Mouse (Mus musculus): ENCODE measurements at regions not wholly inside any gene's neighbourhood (a gene's known extent, or its start where the extent isn't known, plus 50 kb on each side); places are given as distances from the start of the nearest gene placed in this dataset.

- WGBS = 84% methylated on average over 6 of the region's 6 CpGs
- no peak overlapping the region for H3K4me2 ChIP-seq
- H3K27me3 ChIP-seq = no peaks in the 10 kb centered on the region
- no peaks in the 10 kb centered on the region for H3K9me3 ChIP-seq
- ATAC-seq (ENCODE audit: low FRiP score) = no peak
- no peak overlapping the region for H3K9ac ChIP-seq
- no peaks in the 10 kb centered on the region for H3K4me1 ChIP-seq (replicated peaks)
- H3K4me3 ChIP-seq = no peak overlapping the region
- H3K36me3 ChIP-seq = no peaks in the 10 kb centered on the region
- H3K27ac ChIP-seq = no peak overlapping the region
Measured at GRCm38 (mm10) chr2:179007766-179008165, 434.5 kb upstream of the Cdh4 start.

DNA sequence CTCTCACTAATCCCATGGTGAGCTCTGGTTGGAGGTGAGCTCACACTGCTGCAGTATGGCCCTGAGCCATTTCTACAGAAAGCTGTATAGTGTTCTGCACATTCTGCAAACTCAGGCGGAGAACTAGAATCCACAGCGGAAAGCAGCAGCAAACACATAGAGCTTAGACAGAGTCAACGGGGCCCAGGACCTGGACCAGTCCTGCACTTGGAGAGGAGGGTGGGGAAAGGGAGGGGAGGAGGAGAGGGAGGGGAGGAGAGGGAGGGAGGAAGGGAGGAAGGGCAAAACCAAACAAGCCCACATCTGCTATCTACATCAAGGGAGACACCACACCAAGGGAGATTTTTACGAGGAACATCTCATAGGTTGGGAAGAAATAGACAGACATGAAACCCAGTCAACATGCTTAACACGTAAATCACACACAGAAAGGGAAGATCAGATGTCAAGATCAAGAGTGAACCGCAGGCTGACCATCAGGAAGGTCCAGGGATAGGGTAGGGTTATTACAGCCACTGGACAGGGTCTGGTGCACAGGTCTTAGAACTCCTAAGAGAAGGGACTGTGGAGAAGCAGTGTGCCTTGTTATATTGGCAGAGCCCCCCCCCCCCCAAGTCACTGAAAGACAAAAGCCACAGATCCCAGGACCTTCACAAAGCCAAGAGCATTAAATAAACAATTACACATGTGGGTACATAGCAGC lies 428.2 kb upstream of the Cdh4 start:
- Histone ChIP-seq H3K36me3 (no peaks in the 10 kb centered on the region), H3K9me3 (no peaks in the 10 kb centered on the region), H3K4me3 (no peak overlapping the region), H3K4me2 (no peak overlapping the region), H3K27me3 (no peaks in the 10 kb centered on the region), H3K27ac (no peak overlapping the region), H3K4me1 (replicated peaks) (no peaks in the 10 kb centered on the region), H3K9ac (no peak overlapping the region)
- WGBS = 87% methylated on average over 6 of the region's 6 CpGs
- no peak for ATAC-seq (ENCODE audit: low FRiP score)

DNA sequence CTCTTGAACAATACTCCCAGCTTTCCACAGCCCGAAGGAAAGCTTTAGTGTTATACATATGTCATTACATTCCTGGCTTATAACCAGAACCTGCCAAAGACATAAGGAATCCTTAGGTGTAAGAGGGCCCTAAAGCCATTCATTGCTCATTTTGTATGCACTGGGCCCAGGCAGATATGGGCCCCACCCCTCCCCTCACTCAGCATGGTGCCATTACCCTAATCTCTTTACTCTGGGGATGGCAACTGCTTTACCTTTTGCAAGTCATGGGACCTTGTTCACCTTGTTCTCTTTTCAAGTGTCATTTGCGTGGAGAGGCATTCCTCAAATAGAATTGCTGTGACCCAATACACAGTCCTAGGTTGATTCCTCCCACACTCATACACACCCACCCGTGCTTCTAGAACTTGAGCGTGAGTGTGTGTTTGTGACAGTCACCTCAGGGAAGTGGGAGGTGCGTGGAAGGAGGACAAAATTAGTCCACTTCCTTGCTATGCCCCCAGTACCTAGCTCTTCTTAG lies 419.5 kb upstream of the Cdh4 start:
- no peaks in the 10 kb centered on the region for H3K9me3 ChIP-seq
- H3K9ac ChIP-seq = no peak overlapping the region
- H3K27ac ChIP-seq = no peak overlapping the region
- H3K4me3 ChIP-seq = no peak overlapping the region
- peaks cover 5% of the 10 kb centered on the region; the same call in 1 of the 2 replicates for H3K4me1 ChIP-seq (replicated peaks)
- no peaks in the 10 kb centered on the region for H3K36me3 ChIP-seq
- 79% methylated on average over 5 of the region's 5 CpGs for WGBS
- H3K27me3 ChIP-seq = 0 out of 2 replicates have a peak, but pooled peaks cover 2% of the 10 kb centered on the region
- H3K4me2 ChIP-seq = no peak overlapping the region
- no peak for ATAC-seq (ENCODE audit: low FRiP score)

DNA sequence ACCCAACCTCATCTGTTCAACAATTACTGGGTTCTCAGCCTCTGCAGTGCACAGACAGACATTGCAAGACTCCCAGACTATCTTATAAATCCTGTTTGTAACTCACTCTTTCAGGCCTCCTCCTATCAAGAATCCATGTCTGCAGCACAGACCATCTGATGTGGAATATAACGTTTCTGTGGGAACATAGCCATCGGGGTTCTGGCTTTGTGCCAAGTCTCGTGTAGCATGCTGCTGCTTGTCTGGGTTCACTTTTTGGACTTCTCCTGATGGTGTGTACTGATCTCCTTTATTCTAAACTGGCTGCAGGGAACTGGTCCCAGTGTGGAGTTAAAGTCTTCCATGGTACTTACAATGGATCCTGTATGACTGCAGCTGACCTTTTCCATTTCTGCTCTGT lies 418.0 kb upstream of the Cdh4 start:
- H3K27ac ChIP-seq = no peak overlapping the region
- H3K36me3 ChIP-seq = no peaks in the 10 kb centered on the region
- no peak for ATAC-seq (ENCODE audit: low FRiP score)
- H3K4me3 ChIP-seq = no peak overlapping the region
- WGBS = 61% methylated on average over 3 of the region's 3 CpGs
- H3K4me1 ChIP-seq (replicated peaks) = peaks cover 5% of the 10 kb centered on the region; the same call in 1 of the 2 replicates
- 0 out of 2 replicates have a peak, but pooled peaks cover 2% of the 10 kb centered on the region for H3K27me3 ChIP-seq
- H3K9ac ChIP-seq = no peak overlapping the region
- no peaks in the 10 kb centered on the region for H3K9me3 ChIP-seq
- H3K4me2 ChIP-seq = no peak overlapping the region

DNA sequence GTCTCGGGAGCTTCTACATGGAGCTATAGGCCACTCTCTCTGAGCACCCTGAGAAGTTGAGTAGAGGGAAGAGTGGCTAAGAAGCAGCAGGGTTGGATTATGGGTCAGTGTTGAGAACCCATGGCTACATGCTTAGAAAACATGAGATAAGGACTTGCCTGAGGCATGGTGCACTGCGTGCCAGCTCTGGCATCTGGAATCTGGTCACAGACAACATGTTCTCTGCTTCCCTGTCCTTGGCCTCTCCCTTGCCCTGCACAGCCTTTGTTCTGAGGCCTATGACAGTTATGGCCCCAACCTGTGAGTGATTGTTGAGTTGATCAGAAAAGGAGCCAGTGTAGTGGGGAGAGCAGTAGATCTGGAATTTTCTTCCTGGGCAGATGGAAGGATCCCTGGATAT lies 409.1 kb upstream of the Cdh4 start:
- H3K27me3 ChIP-seq = no peaks in the 10 kb centered on the region
- 92% methylated on average over 2 of the region's 2 CpGs for WGBS
- H3K9ac ChIP-seq = no peak overlapping the region
- H3K9me3 ChIP-seq = no peaks in the 10 kb centered on the region
- H3K4me2 ChIP-seq = no peak overlapping the region
- no peak for ATAC-seq (ENCODE audit: low FRiP score)
- H3K4me1 ChIP-seq (replicated peaks) = peaks cover 12% of the 10 kb centered on the region; the same call in 1 of the 2 replicates
- no peak overlapping the region for H3K27ac ChIP-seq
- H3K4me3 ChIP-seq = no peak overlapping the region
- H3K36me3 ChIP-seq = no peaks in the 10 kb centered on the region

- Histone ChIP-seq H3K27ac (no peak overlapping the region), H3K9ac (no peak overlapping the region), H3K27me3 (0 out of 2 replicates have a peak, but pooled peaks cover 2% of the 10 kb centered on the region), H3K4me1 (replicated peaks) (peaks cover 12% of the 10 kb centered on the region; the same call in 1 of the 2 replicates), H3K4me3 (no peak overlapping the region), H3K9me3 (no peaks in the 10 kb centered on the region), H3K4me2 (no peak overlapping the region), H3K36me3 (no peaks in the 10 kb centered on the region)
- no peak for ATAC-seq (ENCODE audit: low FRiP score)
- WGBS = 85% methylated on average over 6 of the region's 6 CpGs
Measured at GRCm38 (mm10) chr2:179035446-179035845, 406.8 kb upstream of the Cdh4 start.

- peaks cover 16% of the 10 kb centered on the region for H3K4me1 ChIP-seq (replicated peaks)
- no peak overlapping the region for H3K4me2 ChIP-seq
- H3K27ac ChIP-seq = no peak overlapping the region
- no peak for ATAC-seq (ENCODE audit: low FRiP score)
- 0 out of 2 replicates have a peak, but pooled peaks cover 2% of the 10 kb centered on the region for H3K27me3 ChIP-seq
- H3K36me3 ChIP-seq = no peaks in the 10 kb centered on the region
- WGBS = 74% methylated on average over 2 of the region's 2 CpGs
- H3K9ac ChIP-seq = no peak overlapping the region
- no peaks in the 10 kb centered on the region for H3K9me3 ChIP-seq
- H3K4me3 ChIP-seq = no peak overlapping the region
Measured at GRCm38 (mm10) chr2:179039697-179040096, 402.5 kb upstream of the Cdh4 start.

- no peaks in the 10 kb centered on the region for H3K36me3 ChIP-seq
- H3K4me1 ChIP-seq (replicated peaks) = peaks cover 14% of the 10 kb centered on the region
- no peak overlapping the region for H3K4me2 ChIP-seq
- no peaks in the 10 kb centered on the region for H3K9me3 ChIP-seq
- no peak overlapping the region for H3K27ac ChIP-seq
- no peak overlapping the region for H3K4me3 ChIP-seq
- H3K9ac ChIP-seq = no peak overlapping the region
- 72% methylated on average over 4 of the region's 4 CpGs for WGBS
- 0 out of 2 replicates have a peak, but pooled peaks cover 5% of the 10 kb centered on the region for H3K27me3 ChIP-seq
- no peak for ATAC-seq (ENCODE audit: low FRiP score)
Measured at GRCm38 (mm10) chr2:179043671-179044070, 398.6 kb upstream of the Cdh4 start.

- Histone ChIP-seq H3K9ac (no peak overlapping the region), H3K27ac (no peak overlapping the region), H3K4me1 (replicated peaks) (peaks cover 14% of the 10 kb centered on the region), H3K9me3 (no peaks in the 10 kb centered on the region), H3K27me3 (0 out of 2 replicates have a peak, but pooled peaks cover 2% of the 10 kb centered on the region), H3K4me2 (no peak overlapping the region), H3K36me3 (no peaks in the 10 kb centered on the region), H3K4me3 (no peak overlapping the region)
- ATAC-seq (ENCODE audit: low FRiP score) = peak; percentile 85
- 14% methylated on average over 1 of the region's 1 CpGs for WGBS
Measured at GRCm38 (mm10) chr2:179045361-179045760, 396.9 kb upstream of the Cdh4 start.

DNA sequence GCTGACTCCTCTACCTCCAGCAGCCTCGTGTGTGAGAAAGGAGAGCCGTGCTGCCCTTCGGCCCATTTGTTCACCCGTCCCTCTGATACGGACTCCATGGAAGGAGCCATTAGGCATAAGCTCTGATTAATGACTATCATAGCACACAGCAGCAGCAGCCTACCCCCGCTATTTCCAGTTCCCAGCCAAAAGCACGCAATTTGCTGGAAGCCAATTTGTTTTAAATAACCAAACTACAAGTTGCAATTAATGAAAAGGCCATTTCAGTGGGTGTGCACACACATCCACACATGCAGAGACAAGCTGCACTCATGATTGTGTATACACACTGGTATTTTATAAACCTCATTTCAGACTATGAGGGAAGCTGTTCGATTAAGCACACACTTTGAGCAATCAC lies 387.8 kb upstream of the Cdh4 start:
- no peaks in the 10 kb centered on the region for H3K9me3 ChIP-seq
- 0 out of 2 replicates have a peak overlapping the region, but pooled peaks have one; percentile 5 for H3K4me2 ChIP-seq
- peaks cover 10% of the 10 kb centered on the region for H3K4me1 ChIP-seq (replicated peaks)
- no peak for ATAC-seq (ENCODE audit: low FRiP score)
- WGBS = 52% methylated on average over 8 of the region's 8 CpGs
- H3K36me3 ChIP-seq = no peaks in the 10 kb centered on the region
- H3K9ac ChIP-seq = no peak overlapping the region
- peak overlapping the region; percentile 67 for H3K27ac ChIP-seq
- H3K27me3 ChIP-seq = no peaks in the 10 kb centered on the region
- no peak overlapping the region for H3K4me3 ChIP-seq

- 29% methylated on average over 8 of the region's 8 CpGs for WGBS
- no peaks in the 10 kb centered on the region for H3K36me3 ChIP-seq
- H3K4me1 ChIP-seq (replicated peaks) = peaks cover 12% of the 10 kb centered on the region
- ATAC-seq (ENCODE audit: low FRiP score) = no peak
- H3K27ac ChIP-seq = 0 out of 2 replicates have a peak overlapping the region, but pooled peaks have one; percentile 50
- no peak overlapping the region for H3K4me2 ChIP-seq
- H3K27me3 ChIP-seq = 0 out of 2 replicates have a peak, but pooled peaks cover 3% of the 10 kb centered on the region
- no peak overlapping the region for H3K9ac ChIP-seq
- no peak overlapping the region for H3K4me3 ChIP-seq
- H3K9me3 ChIP-seq = no peaks in the 10 kb centered on the region
Measured at GRCm38 (mm10) chr2:179064616-179065015, 377.6 kb upstream of the Cdh4 start.

GRCm38 (mm10) chr2:179069520-179069919 lies 372.7 kb upstream of the Cdh4 start:
- H3K9me3 ChIP-seq = no peaks in the 10 kb centered on the region
- no peak overlapping the region for H3K4me3 ChIP-seq
- H3K4me1 ChIP-seq (replicated peaks) = peaks cover 10% of the 10 kb centered on the region
- H3K36me3 ChIP-seq = no peaks in the 10 kb centered on the region
- no peak for ATAC-seq (ENCODE audit: low FRiP score)
- 74% methylated on average over 6 of the region's 6 CpGs for WGBS
- H3K27me3 ChIP-seq = 0 out of 2 replicates have a peak, but pooled peaks cover 4% of the 10 kb centered on the region
- H3K27ac ChIP-seq = no peak overlapping the region
- no peak overlapping the region for H3K9ac ChIP-seq
- H3K4me2 ChIP-seq = no peak overlapping the region

DNA sequence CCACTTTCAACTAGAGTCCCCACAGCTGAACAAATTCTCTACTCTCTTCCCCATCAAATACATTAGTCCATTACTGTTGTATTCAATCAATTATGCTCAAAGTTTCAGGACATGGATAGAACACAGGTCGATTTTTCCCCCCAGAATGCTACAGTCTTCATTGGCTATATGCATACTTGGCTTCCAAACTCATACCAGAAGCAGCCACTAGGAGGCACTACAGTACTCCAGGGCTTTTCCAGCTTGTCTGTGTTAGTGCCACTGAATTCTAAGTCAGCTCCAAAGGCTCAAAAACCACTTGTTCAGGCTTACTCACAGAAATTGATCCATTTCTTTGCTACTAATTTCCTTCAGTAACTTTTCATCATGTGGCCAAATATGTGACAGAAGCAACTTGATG lies 371.9 kb upstream of the Cdh4 start:
- H3K27ac ChIP-seq = no peak overlapping the region
- 0 out of 2 replicates have a peak, but pooled peaks cover 4% of the 10 kb centered on the region for H3K27me3 ChIP-seq
- ATAC-seq (ENCODE audit: low FRiP score) = no peak
- WGBS = 62% methylated on average over 1 of the region's 1 CpGs
- peaks cover 1% of the 10 kb centered on the region for H3K4me1 ChIP-seq (replicated peaks)
- no peak overlapping the region for H3K9ac ChIP-seq
- no peaks in the 10 kb centered on the region for H3K36me3 ChIP-seq
- H3K9me3 ChIP-seq = no peaks in the 10 kb centered on the region
- H3K4me3 ChIP-seq = no peak overlapping the region
- no peak overlapping the region for H3K4me2 ChIP-seq

Measured in hindbrain, embryonic 13.5 days (tissue).